ENCODE assay signal across 20 mouse cellular contexts in genomic region chr2:50552437-50552836, GRCm38 (mm10).
DNase-seq lines count a peak whose midpoint lies in the region; ATAC-seq lines count a peak whose summit lies in the region.
"Had no signal": no experiment of that assay in that cellular context is flagged by ENCODE, and none has a peak within 500 bp of the region (broad histone marks: within the 10 kb centered on the region; RNA-seq: fewer than 3 reads in every experiment).

No protein-coding gene starts in this region.

- no peak for DNase-seq in cerebellum, adult 9-11 months
- DNase-seq in urinary bladder, adult 18-20 months (ENCODE audit: low spot score in 2 of 2): no peak
- DNase-seq in layer of hippocampus, postnatal 10 days (ENCODE audit: low spot score in 2 of 2): no peak
- DNase-seq: adrenal gland, adult 2 months; adrenal gland, adult 8-10 months; adrenal gland, postnatal 10 days; adrenal gland, postnatal 14 days; adrenal gland, postnatal 25 days; adrenal gland, postnatal 36 days; B cell, adult 2 months; cerebellum, adult 11 months; cerebellum, adult 11-12 months had no signal

- ATAC-seq in granulocyte monocyte progenitor cell, adult 5-6 weeks (replicated peaks; ENCODE audit: poor library complexity, severe bottlenecking): peak; percentile 33; the same call in 1 of the 2 replicates
- ATAC-seq in megakaryocyte, adult 5-6 weeks (ENCODE audit: poor library complexity, severe bottlenecking): peak; percentile 98
- ATAC-seq in megakaryocyte progenitor cell, adult 5-6 weeks (replicated peaks; ENCODE audit: poor library complexity): peak; percentile 57
- ATAC-seq in neutrophil, adult 5-6 weeks (ENCODE audit: extremely low read depth, insufficient number of reproducible peaks, low FRiP score, poor library complexity, severe bottlenecking): 0 out of 2 replicates have a peak, but pooled peaks have one; percentile 36
- no peak for ATAC-seq in monocyte, adult 5-6 weeks (replicated peaks; ENCODE audit: insufficient number of reproducible peaks, low FRiP score, low TSS enrichment, poor library complexity, severe bottlenecking)
- ATAC-seq: activated CD4-positive, CD25-positive, alpha-beta regulatory T cell, adult 4 months; CD4-positive, CD25-positive, alpha-beta regulatory T cell, adult 4 months; Patski had no signal
